Mouse (Mus musculus) bone marrow macrophage, adult 2 months (primary cell): ENCODE measurements around the gene Itfg1. TPM values are rescaled to one million over a fixed set of nuclear protein-coding genes. Genes with fewer than 3 reads are reported as not detected.
"Not testable (repeated sequence)": the region's sequence is repeated elsewhere in the genome, so short reads cannot be mapped to it uniquely, and the experiment has no call there.

Experiments used
- H3K27ac ChIP-seq: 2 replicates; pipeline ENCODE4 v1.5.1; 2012; ENCODE audit warnings: low read depth, low read length; ENCODE audit not compliant: insufficient read depth
- H3K4me1 ChIP-seq: 2 replicates; pipeline ENCODE4 v1.6.1; 2012; ENCODE audit warnings: low read length; ENCODE audit not compliant: control insufficient read depth, insufficient read depth
- H3K4me3 ChIP-seq: 2 replicates; pipeline ENCODE4 v1.5.1; 2012; ENCODE audit warnings: mild to moderate bottlenecking, low read length, moderate library complexity; ENCODE audit not compliant: insufficient read depth
- CTCF ChIP-seq: IDR thresholded peaks from 2 replicates; pipeline ENCODE4 v1.5.1; 2012; ENCODE audit warnings: low read depth, mild to moderate bottlenecking, low read length, moderate library complexity
- POLR2A ChIP-seq: IDR thresholded peaks from 2 replicates; pipeline ENCODE4 v1.6.1; 2012; ENCODE audit warnings: mild to moderate bottlenecking, low read depth, low read length, borderline replicate concordance
- polyA plus RNA-seq: library from polyadenylated mRNA; stranded (reverse); fragments of >200 nt; gene quantifications from 2 replicates; pipeline ENCODE4 v1.2.4, GENCODE M21; 2012; ENCODE audit not compliant: missing spikeins, insufficient read depth, insufficient read length

Itfg1 gene
- polyA plus RNA-seq: 45.8 and 48.0 TPM in 2 replicates

DNA sequence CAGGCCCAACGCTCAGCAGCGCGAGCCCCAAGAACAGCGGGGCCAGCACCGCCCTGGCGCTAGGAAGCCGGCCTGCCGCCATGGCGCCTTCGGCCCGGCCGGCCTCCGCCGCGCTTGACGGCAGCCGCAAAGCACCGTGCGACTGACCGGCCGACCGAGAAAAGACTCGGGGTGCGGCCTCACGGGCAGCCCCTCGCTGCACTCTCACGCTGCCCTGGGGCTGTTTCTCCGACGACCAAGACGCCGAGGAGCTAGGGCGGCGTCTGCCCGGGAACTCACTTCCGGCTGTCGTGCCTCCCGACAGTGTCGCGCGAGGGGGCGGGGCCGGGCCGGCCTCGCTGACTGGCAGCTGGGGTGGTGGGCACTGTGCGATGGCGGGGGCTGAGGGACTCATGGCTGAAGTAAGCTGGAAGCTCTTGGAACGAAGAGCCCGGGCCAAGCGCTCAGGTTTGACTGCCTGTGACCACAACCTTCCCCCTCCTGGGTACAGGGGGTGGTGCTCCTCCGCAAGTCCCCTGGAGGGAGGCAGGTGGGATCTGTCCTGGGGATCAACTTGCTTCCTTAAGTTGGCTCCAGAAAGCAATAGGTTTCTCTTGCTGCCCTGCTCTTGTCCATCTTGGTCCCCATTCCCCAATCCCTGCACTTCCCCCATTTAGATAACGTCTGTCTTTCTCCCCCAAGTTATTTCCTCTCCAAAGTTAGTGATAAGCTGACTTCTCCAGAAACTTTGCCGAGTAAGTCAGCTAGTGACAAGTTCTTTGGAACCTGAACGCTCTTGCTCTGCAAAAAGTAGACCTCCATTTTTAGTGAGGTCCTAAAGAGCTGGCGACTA, at the start of gene Itfg1, which contains the start of gene Phkb:
Itfg1 (minus strand) TSS at position 265 of the 832 bp plus-strand sequence.
Phkb (plus strand) TSS at position 303 of the 832 bp plus-strand sequence.
- H3K4me3 ChIP-seq: peak within 1 kb of the TSS; percentile 86
- H3K27ac ChIP-seq: peak within 1 kb of the TSS; percentile 93
- TF ChIP-seq POLR2A: peak; percentile 20; the same call in 1 of the 2 replicates
- no peak for TF ChIP-seq CTCF
- H3K4me1 ChIP-seq: peaks cover 3% of the 10 kb centered on the region; the same call in 1 of the 2 replicates

DNA sequence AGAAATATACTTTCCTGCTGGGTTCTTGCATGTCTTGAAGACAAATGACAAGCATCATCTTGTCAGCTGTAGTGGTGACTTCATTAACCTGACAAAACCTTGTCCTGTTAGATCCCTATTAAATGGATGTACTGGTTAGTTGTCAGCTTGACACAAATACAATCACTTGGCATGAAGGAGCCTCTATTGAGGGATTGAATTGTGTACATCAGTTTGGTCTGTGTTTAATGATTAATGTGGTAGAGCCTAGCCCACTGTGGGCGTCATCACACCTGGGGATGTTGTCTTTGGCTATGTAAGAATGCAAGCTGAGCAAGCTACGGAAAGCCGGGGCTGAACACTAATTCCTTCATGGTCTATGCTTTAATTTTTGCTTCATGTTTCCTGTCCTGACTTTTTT, 44.1 kb upstream of the Itfg1 start:
- Histone ChIP-seq H3K4me1 (no peaks in the 10 kb centered on the region), H3K27ac (no peak overlapping the region), H3K4me3 (no peak overlapping the region)
- TF ChIP-seq CTCF: no peak
- TF ChIP-seq POLR2A: no peak

DNA sequence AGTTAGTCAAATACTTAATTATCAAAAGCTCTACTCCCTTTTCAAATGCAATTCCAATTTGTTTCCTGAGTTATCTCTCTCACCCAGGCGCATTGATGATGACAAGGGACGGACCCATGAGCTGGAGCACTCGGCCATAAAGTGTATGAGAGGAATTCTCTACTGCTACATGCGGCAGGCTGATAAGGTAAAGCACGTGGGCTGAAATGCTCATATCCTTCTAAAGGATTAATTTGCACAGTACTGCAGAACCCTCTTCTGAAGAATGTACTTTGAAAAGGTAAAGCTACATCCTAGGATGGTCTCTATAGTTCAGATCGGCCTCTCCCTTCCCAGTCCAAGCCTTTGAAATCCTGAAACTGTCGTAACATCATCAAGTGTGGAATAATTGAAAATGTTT, 38.9 kb upstream of the Itfg1 start:
- Histone ChIP-seq H3K4me3 (no peak overlapping the region), H3K4me1 (no peaks in the 10 kb centered on the region), H3K27ac (no peak overlapping the region)
- TF ChIP-seq CTCF: no peak
- no peak for TF ChIP-seq POLR2A

DNA sequence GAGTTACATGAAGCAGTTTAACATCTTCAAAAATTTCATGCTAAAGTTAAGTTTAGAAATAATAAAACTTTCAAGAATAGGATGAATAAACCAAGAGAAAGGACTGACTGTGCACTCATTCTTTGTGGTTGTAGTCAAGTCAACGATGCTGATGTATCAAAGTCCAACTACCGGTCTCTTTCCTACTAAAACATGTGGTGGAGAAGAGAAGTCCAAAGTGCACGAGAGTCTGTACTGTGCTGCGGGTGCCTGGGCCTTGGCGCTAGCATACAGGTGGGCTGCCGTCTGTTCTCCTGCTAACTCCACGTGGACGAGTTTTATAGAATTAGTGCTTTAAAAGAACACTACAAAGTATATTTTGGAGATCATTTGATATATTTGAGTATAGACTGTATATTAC, 37.3 kb upstream of the Itfg1 start:
- no peak for TF ChIP-seq CTCF
- no peak for TF ChIP-seq POLR2A
- Histone ChIP-seq H3K27ac (no peak overlapping the region), H3K4me3 (no peak overlapping the region), H3K4me1 (no peaks in the 10 kb centered on the region)

DNA sequence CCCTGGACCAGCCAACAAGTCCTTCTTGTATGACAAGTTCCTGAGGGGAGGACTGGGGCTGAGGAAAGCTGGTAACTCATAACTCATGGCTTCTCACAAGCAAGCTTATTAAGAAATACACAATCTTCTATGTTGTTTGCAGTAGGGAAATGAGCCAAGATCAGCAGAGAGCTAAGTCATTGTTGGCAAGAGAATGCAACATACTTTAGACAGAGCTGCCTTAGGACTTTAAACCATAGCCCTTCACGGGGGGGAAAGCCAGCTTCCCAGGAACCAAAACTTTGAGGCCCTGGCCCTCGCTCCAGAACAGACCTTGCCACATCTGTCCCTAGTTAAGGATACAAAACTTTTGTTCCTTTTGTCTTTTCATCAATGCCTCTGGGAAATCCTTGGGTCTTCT, 30.9 kb upstream of the Itfg1 start:
- H3K4me1 ChIP-seq: no peaks in the 10 kb centered on the region
- TF ChIP-seq POLR2A: no peak
- no peak for TF ChIP-seq CTCF
- no peak overlapping the region for H3K4me3 ChIP-seq
- no peak overlapping the region for H3K27ac ChIP-seq

DNA sequence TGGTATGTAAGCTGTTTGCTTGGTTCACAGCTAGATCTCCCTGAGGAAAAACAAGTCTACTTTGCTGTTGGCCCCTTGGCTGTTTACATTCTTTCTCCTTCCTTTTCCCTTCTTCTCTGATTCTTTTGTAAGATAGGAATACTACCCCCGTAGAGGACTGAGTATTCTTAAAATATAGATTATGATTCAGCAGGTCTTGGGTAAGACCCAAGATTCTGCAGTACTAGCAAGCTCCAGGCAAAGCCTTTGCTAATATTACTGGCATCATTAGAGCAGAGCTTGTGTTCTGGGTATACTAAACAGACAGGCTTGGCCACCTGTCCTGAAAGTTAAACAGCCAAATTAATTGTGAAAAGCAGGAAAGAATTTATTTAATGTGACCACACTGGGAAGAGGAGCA, 21.7 kb upstream of the Itfg1 start:
- H3K27ac ChIP-seq: no peak overlapping the region
- peaks cover 3% of the 10 kb centered on the region; the same call in 1 of the 2 replicates for H3K4me1 ChIP-seq
- TF ChIP-seq POLR2A: no peak
- TF ChIP-seq CTCF: no peak
- H3K4me3 ChIP-seq: no peak overlapping the region

DNA sequence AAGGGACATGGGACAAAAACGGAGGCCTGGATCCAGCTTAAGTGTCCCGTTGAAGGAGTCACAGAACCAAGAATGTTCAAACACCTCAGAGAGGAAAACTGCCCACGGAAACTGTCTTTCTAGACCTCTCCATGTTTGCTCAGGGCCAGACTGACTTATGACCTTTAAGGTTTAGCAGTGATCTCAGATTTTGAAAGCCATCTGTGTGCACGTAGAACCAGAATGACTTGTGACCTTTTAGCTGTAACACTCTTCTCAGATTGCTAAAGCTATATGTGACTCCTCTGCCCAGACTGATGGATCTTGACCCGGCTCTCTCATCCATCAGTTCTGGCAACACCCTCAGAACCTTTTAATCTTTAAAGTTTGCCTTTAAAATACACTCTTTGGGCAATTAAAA, 19.9 kb upstream of the Itfg1 start:
- H3K27ac ChIP-seq: no peak overlapping the region
- H3K4me3 ChIP-seq: no peak overlapping the region
- TF ChIP-seq CTCF (no peak), POLR2A (no peak)
- peaks cover 3% of the 10 kb centered on the region; the same call in 1 of the 2 replicates for H3K4me1 ChIP-seq

DNA sequence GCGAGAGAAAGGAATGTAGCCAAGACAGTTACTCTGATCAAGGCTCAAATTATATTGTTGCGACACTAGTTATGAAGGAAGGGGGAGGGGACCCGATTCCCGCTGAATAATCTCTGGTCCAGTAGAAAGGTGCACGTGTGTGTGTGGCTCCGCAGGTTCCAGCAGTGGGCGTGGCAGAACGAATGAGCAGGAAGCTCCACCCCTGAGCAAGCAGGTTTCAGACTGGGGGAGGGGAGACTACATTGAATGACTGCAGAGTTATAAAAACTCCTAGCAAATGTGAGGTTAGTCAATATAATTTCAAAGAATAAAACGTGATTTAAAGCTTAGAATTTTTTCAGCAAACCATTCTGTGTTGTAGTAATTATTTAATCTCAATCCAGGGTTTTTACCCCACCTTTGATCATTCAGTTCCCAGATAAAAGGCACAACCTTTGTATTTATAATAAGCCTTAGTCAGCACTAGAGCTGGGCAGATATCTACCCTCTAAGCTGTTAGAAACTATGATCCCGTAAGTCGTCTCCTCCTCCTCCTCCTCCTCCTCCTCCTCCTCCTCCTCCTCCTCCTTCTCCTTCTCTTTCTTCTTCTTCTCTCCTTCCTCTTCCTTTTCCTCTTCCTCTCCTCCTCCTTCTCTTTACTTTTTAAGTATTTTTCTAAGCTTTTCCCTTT, 16.6 kb upstream of the Itfg1 start:
- H3K4me1 ChIP-seq, H3K4me3 ChIP-seq, H3K27ac ChIP-seq: not testable (repeated sequence)

DNA sequence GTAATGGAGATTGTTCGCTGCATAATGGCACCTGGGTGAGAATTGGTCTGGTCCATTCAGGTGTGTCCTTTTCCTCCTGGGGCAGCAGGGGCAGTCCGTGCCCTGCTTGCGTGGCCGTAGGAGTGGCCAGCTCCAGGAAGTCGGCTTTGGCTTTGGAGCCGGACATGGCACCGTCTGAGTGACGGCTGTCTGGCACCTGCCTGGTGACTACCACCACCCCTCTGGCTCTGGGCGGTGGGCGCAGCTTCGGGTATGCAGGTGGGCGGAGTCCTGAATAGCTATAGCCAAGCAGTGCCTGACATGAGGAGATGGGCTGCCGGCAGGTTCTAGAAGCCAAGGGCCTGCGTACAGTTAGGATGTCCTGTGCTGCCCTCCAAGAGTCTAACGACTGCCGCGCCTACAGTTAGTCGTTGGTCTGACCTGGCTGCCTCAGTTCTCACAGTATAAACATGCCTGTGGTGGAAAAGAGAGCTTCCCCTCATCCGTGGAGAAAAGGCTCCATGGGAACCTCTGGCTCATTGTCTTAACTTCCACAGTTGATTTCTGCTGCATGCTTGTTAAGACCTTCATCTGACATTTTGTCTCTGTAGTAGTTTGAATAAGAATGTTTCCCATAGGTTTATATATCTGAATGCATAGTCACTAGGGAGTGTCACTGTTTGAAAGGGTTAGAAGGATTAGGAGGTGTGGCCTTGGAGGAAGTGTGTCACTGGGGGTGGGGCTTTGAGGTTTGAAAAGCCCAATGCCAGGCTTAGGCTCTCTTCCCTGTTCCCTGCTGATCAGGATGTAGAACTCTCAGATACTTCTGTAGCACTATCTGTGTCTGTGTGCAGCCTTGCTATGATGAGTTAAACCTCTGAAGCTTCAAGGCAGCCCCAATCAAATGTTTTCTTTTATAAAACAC, 13.8 kb upstream of the Itfg1 start:
- TF ChIP-seq CTCF: no peak
- TF ChIP-seq POLR2A: no peak
- Histone ChIP-seq H3K4me1 (peaks cover 5% of the 10 kb centered on the region; the same call in 1 of the 2 replicates), H3K27ac (no peak overlapping the region), H3K4me3 (no peak overlapping the region)
